Mouse (Mus musculus) mouse trophoblast stem cell (cell line): Measurements from ENCODE around the gene Mtr.

Experiments
- in situ Hi-C, 2 experiments: fragments of 300-500 bp; cut with MseI, MboI; formaldehyde crosslinking; loops; 2 replicates in 1 of 2; 3 replicates in 1 of 2; pipeline ENCODE4 v1.15.1; 2025

The Mtr gene

DNA sequence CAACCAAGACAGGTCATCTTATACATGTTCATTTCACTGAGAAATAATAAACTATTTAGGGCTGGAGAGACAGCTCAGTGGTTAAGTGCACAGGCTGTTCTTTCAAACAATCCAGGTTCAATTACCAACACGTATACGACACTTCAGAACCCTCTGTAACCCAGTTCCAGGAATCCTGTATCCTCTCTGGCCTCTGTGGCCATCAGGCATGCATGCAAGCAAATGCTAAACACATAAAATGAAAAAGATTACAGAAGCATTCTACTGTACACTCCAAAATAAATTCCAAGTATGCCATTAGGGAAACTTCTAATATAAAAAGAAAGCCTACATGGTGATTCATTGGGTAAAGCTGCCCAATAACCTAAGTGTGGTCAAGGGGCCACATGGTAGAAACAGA lies 12.0 kb downstream of the Mtr start:
- in situ Hi-C loops, result no loop called here

DNA sequence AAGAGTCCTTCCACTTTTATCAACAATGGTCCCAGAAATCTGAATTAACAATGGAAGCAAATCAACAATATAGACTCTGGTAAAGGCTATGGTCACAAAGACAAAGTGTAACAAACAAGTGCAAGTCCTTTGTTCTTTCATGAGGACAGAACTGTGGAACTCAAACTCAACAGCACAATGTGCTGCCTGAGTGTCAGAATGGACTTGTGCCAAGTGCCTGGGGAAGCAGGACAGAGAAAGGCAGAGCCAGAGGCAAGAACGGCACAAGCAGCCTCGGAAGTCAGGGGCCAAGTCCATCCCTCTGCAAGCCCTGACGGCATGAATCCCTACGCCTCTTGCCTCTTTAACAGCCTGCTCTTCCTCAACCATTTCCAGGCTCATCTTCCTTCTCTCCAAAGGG lies 13.9 kb downstream of the Mtr start:
- in situ Hi-C loops, result no loop called here

DNA sequence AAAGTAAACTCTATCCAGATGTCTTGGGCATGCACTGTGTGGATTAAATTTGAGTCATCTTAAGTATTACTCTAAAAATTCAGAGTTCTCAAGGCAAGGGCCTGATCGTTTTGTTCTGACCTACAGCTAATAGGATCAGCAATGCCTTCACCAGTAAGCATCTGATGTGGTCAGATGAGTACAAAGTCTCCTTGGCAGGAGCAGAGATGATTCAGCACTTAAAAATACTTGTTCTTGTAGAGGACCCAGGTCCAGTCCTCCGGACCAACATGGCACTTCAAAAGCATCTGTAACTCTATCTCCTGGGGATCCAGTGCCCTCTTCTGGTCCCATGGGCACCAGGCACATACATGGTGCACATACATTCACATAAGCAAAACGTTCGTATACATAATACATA lies 25.8 kb downstream of the Mtr start:
- in situ Hi-C loops, result no loop called here

DNA sequence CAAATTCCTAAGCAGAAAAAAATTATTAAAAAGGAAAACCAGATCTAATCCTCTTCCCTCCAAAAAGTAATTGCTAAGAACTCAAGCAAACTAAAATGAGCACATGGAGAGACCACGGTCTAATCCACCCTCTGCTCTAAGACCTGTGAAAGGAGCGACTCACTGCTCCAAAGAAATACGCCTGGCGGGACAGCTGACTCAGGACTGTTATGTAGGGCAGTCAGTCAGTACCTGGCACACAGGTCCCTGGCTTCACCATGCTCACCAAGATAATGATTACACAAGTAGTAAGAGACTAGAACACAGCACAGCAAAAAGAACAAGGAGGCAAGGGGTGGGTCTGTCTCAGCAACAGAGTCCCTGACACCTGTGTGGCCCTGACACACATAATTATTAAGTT lies 29.7 kb downstream of the Mtr start:
- in situ Hi-C loops, result no loop called here

DNA sequence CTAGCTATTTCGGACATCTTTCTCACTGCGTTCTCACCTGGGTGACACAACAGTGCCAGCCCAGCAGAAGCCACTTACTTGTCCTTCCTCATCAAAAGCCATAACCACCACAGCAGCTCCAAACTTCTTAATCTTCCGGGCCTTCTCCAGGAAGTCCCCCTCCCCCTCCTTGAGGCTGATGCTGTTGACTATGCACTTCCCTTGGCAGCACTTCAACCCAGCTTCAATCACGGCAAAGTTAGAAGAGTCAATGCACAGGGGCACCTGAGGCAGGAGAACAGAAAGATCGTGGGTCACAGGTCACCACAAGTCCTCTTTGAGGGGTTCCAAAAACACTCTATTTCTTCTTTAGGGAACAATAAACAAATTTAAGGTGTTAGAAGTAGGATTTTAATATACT lies 30.3 kb downstream of the Mtr start:
- in situ Hi-C loops, result no loop called here

DNA sequence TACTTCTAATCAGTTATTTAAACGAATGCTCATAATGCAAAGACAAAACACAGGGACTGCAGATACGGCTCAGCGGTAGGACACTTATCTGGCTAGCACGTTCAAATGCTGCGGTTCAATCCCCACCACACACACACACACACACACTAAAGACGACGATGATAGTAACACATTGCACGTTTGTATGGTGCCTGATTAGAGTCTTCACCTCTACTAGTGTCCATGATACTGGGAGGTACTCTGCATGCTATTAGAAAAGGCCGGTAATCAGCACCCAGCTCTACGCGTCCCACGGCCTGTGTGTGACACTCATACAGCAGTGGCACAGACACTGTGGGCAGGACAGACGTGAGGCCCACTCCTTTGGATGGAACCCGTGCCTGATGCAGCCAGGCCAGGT lies 39.3 kb downstream of the Mtr start:
- in situ Hi-C loops, result loop anchor here (25.0 kb wide), 1 partner anchor 169 kb away; the partner anchor contains the start of gene Heatr1 (in 2 of the 2)

DNA sequence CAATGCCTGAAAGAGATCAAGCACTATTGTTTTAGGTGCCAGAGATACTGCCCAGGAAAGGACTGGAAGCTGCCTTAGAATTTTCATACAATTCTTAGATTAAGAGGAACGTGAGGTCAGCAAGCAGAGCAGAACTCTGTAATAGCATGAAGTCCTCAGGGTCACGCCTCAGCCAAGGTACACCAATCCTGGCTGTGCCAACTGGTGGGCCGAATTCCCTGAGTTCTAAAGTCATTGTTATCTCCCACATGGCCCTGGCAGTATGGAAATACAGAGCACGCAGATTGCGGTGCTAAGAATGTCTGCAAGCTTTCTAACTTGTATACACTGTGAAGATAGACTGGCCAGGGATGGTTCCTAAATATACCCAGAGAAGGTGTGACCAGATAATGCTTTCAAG lies 43.0 kb downstream of the Mtr start:
- in situ Hi-C loops, result loop anchor here (25.0 kb wide), 1 partner anchor 172 kb away; the partner anchor contains the start of gene Heatr1 (in 2 of the 2)

DNA sequence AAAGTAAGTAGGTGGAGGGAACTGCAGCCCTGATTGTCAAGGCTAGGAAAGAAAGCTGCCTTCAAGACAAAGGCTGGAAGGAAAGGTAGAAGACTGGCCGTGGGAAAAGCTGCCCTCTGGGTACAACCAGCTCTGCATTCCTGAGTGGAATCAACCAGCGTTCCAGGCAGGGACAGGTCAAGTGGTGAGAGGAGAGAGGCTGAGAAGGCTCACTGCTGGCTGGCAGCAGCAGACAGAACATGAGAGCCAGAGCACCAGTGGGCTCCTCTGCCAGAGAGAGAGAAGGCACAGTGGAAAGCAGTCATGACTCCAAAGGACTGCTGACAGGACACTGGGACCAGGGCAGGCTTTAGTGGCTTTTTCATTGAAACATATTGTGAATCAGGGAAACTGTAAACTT lies 46.9 kb downstream of the Mtr start:
- in situ Hi-C loops, result loop anchor here (25.0 kb wide), 1 partner anchor 176 kb away; the partner anchor contains the start of gene Heatr1 (in 2 of the 2)

DNA sequence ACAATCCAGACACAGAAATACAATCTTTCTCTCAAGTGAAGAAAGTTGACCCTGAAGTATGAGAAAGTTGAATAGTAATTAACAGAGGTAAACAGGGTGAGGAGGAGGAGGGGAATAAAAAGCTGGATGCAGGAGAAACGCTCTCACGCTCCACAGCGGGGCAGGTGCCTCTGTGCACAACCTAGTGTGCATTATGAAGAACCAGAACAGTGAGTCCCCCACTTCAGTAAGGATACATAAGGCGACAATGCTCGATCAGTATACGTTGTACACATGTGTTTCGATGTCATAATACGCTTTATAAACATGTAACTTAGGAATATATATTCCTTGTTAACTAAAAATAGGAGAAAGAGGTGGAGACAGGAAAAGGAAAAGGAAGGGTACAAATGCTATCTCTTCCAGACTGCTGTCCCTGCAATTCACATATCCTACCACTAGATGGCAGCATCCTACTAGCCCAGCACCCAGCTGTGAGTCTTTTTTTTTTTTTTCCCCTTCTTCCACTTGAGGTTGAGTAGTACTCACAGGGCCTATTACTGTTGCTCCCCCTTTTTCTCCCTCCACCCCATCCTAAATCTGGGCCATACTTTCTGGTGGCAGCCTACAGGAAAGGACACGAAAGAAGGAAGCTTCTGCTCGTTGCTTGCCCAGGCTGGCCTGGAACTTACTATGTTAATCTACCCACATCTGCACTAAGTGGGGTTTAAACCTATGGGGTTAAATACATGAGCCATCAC lies 47.7 kb downstream of the Mtr start:
- in situ Hi-C loops, result loop anchor here (25.0 kb wide), 1 partner anchor 177 kb away; the partner anchor contains the start of gene Heatr1 (in 2 of the 2)

DNA sequence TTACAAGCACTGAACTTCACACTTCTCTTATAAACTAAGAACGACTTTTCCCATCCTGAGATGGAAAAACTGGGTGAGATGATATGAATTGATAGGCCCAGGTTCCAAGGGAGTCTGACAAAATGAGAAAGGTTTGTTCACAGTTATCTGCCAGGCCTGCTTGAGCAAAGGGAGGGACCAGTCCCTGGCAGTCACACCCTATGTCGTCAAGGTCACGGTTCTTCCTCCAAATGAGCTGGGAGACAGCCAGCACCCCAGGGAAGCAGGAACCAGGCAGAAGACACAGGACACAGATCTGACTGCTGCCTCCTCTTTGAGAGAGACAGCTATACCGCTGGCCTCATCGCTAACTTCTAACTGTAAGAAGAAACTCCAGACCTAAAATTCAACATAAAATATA lies 57.5 kb downstream of the Mtr start:
- in situ Hi-C loops, result loop anchor here (25.0 kb wide), 1 partner anchor 187 kb away; the partner anchor contains the start of gene Heatr1 (in 2 of the 2)

DNA sequence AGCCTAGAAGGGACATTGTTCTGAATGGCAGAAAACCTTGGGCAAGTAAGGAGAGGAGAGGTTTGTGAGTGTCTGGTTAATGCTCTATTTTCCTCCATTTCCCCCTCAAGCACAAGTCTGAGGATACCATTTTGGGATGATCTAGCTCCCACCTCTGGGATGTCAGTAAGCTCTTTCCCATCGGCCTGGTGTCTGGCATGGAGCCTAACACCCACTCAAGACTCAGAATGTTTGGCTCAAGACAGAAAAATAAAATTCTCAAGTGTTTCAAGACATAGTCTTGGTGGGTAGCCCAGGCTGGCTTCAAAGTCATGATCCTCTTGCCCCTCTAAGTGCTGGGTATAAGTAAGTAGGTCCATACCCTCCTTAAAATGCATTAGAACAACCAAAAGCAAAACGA lies 59.4 kb downstream of the Mtr start:
- in situ Hi-C loops, result no loop called here

DNA sequence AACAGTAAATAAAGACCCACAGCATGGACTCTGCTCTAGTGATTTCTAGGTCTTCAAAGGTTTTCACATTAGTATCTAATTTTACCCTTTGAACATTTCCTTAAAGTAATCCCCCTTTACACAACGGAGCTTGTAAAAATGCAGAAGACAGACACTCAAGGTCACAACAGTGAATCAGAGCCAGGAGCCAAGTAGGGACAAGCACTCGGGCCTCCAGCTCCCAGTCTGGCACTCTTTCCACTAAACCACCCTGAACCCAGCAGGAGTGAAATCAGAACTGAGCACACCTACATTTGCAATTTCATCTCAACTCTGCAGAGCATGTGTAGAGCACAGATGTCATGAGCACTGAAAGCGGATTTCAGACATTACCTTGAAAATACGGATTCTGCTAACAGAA lies 61.1 kb downstream of the Mtr start:
- in situ Hi-C loops, result no loop called here

DNA sequence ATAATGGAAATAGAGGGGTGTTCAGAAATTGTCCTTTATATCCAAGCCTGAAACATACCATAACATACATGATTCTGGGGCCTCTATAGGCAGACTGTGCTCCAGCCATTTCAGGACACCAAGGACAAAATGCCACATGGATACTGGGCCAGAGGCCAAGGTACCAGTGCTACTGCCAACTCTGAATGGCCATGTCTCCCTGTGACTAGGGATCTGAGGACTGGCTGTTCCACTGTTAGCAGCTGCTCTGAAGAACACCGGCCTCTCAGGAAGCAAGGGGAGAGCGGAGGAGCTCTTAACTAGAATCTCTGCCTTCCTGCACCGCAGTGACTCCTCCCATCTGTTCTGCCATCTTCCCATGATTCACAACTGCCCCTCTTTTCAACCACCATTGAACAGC lies 61.9 kb downstream of the Mtr start:
- in situ Hi-C loops, result no loop called here

DNA sequence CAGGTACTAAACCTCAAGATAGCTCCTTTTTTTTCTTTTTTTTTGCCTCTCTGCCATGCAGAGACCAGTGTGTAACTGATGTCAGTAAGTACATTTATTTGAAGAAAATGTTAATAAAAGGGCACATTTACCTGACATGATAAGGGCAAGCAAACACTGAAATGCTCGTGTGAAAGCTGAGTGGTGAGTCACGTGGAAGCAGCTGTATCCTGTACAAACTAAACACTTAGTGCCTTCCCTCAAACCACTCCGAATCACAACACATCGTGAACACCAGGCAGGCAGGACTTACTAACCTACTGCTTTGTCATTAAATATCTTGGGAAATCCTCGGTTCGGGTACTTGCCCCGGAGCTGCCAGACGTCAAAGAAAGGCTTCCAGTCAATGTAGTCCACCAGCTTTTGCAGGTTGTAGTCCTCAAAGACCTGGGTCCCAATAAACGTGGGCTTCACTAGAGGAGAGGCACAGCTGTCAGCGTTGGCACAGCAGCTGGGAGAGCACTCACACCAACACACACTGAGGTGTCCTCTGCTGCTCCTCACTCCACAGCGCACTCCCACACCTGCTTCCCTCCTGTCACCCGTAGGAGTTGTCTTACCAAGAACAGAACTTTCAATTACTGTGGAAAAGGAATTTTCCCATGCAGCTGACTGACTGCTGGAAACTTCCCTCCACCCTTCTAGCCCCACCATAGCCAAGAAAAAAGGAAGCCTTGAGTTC lies 62.8 kb downstream of the Mtr start:
- in situ Hi-C loops, result no loop called here

DNA sequence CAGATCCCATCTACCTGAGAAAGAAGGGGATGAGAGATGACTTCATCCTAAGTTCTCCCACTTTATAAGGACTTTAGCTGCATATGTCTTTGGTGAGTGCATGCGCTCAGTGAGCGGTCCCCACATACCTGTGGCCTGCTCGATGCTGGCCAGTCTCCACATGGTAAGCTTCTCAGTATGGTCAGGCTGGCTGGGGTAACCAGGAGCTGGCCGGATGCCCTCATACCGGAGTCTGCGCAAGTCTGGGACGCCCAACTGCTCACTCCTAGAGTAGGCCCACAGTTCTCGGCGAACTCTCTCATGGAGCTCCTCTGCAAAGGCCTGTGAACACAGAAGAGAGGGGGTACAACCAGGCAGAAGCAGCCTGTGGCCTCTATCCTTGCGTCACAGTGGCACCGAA lies 68.7 kb downstream of the Mtr start:
- in situ Hi-C loops, result no loop called here

DNA sequence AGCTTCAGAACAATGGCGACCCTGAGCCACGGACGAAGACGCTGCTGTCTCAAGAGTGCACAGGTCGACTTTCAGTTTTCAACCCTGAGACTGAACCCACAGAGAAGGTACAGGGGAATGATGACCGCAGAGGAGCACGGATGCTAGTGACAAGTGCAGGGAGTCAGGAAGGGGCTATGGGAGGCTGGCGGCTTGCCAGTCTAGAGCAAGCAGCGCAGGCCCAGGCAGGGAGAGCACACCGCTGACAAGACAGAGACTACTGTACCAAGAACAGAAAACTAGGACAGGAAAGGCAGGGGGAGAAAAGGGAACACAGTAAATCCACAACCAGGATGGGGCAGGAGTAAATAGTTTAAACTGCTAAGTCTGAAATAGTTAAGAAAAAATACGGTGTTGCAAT lies 69.1 kb downstream of the Mtr start:
- in situ Hi-C loops, result no loop called here

DNA sequence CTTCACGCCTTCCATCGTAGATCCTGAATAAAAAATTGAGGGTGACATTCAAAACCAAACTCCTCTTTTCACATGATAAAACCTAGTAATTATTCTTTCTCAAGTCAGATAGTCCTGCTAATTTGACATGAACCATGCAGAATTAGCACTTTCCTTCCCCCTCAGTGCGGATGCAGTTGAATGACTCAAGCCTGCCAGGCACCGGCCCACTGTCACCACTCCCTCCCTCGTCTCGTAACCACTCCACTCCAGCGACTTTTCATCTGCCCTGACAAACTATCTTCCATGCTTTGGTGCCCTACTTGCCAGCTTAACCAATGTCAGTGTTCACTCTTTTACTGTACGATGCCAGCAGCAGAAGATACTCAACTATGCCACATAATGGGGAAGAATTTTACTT lies 78.4 kb downstream of the Mtr start:
- in situ Hi-C loops, result no loop called here

DNA sequence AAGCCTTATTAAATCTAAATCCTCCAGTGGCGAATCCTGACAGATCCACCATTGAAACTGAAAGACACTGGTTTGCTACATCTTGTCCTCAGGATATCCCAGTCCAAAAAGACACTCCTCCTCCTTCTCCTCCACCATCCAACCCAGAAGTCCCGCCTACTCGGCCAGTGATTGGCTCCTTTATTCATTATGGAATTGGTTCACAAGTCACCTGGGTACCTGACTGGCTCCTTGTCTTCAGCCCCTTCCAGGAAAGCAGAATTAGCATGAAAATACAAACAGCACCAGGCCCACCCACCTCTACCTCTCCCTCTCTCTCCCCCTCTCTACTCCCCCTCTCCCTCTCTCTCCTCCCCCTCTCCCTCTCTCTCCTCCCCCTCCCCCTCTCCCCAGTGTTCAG lies 81.2 kb downstream of the Mtr start:
- in situ Hi-C loops, result no loop called here

DNA sequence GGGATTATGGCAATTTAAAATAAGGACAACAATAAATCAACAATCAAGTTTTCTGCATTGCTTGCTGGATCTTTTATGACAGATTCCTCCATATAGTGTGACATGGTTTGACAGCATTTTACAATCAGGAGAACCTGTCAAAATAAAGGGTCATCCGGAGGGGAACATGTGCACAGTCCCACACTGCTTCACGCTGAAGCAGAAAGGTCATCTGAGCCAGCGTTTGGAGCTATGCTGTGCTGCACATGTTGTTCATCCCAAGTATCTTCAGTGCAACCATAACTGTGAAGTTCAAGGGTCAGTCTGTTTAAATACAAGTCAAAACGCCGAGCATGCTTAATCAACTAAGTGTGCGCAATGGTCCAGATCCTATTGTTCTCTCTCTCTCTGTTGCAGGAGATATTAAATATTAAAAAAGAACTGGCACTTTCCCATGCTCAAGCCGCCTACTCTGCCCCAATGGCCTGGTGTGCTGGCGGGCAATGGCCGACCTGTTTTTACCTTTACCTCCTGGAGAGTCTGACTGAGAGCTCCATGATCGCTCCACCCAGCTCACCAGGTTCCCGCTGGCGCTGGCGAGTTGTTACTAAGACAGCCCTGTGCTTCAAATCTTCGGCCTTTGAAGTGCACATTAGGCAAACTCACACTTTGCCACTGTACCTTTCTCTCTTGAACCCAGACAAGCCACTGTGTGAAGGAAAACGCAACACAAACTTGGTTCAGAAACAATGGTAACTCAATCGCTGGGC lies 81.8 kb downstream of the Mtr start:
- in situ Hi-C loops, result no loop called here

DNA sequence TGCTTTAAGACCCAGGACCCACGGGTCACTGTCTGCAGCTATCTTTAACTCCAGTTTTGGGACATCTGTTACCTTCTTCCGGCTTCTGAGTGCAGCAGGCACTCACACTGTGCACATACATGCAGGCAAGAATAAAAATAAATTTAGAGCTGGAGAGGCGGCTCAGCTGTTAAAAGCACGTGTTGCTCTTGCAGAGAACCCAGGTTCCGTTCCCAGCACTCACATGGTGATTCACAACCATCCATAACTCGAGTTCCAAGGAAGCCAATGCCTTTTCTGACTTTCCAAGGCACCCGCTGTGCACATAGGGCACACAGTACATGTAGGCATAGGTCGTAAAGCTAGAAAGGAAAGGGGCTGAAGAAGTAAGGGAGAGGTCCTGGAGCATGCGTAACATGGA lies 90.6 kb downstream of the Mtr start:
- in situ Hi-C loops, result no loop called here

DNA sequence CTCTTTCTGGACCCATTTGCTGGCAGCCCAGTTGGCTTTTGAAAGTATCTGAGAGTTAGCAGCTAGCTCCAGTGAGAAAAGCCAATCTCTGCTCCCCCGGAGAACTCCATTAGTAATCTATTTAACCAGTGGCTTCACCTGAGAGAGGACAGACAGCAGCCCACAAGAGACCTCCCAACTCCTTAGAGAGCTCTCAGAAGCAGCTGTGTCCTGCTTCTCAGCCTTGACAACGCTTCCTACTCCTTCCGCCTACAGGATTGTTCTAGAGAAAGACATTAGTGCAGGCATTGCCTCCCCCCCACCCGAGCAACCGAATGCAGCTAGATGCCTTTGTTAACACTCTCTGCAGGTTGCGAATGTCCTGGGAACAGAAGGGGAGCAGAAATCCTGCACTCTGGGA lies 91.5 kb downstream of the Mtr start:
- in situ Hi-C loops, result no loop called here

DNA sequence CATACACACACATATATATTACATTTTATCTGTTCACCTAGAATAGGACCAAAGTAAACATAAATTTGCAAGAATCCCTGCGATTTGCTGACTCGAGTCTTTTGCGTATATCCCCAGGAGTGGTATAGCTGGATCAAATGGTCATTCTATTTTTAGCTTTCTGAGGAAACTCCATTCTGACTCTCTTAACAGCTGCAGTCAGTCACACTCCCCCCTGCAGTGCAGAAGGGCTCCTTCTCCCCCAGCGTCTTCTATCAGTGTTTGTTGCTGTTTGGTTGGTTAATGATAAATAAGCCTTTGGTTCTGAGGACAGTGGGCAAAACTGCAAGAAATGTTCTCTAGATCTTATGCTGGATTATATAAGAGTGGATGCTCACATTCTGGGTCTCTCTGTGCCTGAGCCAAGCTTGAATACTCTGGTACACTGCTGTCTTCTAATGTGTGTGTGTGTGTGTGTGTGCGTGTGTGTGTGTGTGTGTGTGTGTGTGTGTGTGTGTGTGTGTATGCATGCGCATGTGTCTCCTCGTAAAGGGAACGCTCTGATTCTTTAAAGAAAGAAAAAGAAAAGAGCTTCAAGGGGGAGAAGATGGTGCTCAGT lies 92.4 kb downstream of the Mtr start:
- in situ Hi-C loops, result no loop called here
